Mouse (Mus musculus) kidney, adult 2 months (tissue): ENCODE results near the gene Panx1.

ENCODE experiments used
- CTCF ChIP-seq: fragments of 200-500 bp; conservative IDR thresholded peaks from 2 replicates; pipeline ENCODE4 v1.5.1; 2011; ENCODE audit warnings: low read depth, mild to moderate bottlenecking, control low read depth, low read length, moderate library complexity, mixed read lengths; ENCODE audit not compliant: insufficient read depth, insufficient read length
- POLR2A ChIP-seq: fragments of 200-500 bp; IDR thresholded peaks from one replicate; pipeline ENCODE4 v1.6.1; 2011; ENCODE audit warnings: low read depth, low read length, control low read depth

DNA sequence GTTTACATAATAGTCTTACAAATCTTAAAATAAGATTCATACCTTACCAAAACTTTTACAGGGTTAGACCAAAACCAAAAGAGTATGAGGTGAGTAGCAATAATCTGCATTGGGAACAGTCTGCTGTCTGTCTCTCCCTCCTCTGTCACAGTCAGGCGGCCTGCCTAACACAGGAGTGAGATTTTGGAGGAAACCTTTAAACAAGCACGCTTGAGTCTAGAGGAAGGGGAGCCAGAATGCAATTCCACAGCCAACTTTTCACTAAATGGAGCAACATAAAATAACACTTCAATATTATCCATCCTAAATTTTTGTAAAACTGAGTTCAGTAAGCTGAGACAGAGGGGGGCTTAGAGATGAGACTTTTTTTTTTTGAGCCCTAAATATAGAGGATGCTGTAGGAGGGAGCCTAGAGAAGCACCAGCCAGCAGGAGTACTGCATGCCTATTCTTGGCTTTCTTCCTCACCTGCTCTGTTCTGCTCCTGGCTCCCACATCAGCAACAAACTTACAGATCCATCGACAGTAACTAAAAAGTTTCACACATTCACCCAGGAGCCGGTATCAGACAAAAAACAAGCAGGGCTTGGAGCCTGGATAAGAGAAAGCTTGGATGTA is 63.6 kb downstream of the Panx1 start:
- TF ChIP-seq POLR2A, result no peak
- no peak for TF ChIP-seq CTCF
